Comparison of ENCODE assay signal across 7 mouse cellular contexts in the genomic region with DNA sequence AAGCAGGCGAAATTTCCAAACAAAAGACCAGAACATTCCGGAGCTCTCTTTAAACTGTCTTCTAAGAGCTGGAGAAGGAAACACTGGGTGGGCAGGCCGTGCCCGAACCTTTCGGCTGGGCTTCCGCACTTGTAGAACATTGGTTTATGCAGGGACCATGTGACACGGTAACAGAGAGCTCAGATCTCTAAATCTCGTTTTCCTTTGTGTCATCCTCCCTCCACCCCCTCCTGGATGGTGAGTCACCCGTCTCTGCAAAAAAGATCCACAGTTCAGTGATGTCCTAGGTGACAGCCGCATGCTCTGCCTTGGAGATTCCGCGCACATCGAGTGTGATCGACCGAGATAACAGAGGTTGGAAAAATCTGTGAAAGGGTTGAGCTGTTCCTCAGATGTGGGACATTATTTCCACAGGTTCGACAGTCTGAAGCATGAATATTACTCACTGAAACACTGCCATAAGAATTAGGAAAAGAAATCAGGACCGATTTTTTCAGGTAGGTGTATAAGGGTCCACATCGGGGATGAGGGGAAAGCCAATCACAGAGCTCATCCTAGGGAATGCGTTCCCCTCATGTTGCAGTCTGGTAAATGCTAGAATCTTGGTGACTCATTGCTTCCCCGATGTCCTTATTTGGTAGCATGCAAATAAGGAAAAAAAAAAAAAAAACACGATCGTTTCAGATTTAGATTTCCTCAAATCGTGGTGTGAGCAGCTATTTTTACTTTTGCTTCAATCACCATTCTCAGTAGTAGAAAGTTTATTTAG.
DNase-seq lines count a peak whose midpoint lies in the region; ATAC-seq and TF ChIP-seq lines count a peak whose summit lies in the region.

No protein-coding gene starts in this region.

- peaks cover 26% of the 10 kb centered on the region for H3K4me1 ChIP-seq in heart, embryonic 15.5 days (replicated peaks)
- peaks cover 11% of the 10 kb centered on the region for H3K4me1 ChIP-seq in lung, postnatal 0 days (ENCODE audit: insufficient read depth, low read depth, low read length)
- H3K4me1 ChIP-seq in stomach, embryonic 14.5 days (ENCODE audit: control insufficient read depth, insufficient read depth, low read length) = peaks cover 10% of the 10 kb centered on the region

- no peaks in the 10 kb centered on the region for H3K36me3 ChIP-seq in heart, embryonic 15.5 days
- no peaks in the 10 kb centered on the region for H3K36me3 ChIP-seq in lung, postnatal 0 days (ENCODE audit: insufficient read depth, low read length)
- no peaks in the 10 kb centered on the region for H3K36me3 ChIP-seq in stomach, embryonic 14.5 days (ENCODE audit: control insufficient read depth, insufficient read depth, low read length)

- H3K9ac ChIP-seq in heart, embryonic 15.5 days = peak overlapping the region; percentile 19; the same call in 1 of the 2 replicates
- no peak overlapping the region for H3K9ac ChIP-seq in lung, postnatal 0 days (replicated peaks; ENCODE audit: low read depth)
- no peak overlapping the region for H3K9ac ChIP-seq in stomach, embryonic 14.5 days (replicated peaks; ENCODE audit: low read depth, low read length)

- H3K9me3 ChIP-seq in heart, embryonic 15.5 days (replicated peaks) = no peaks in the 10 kb centered on the region
- no peaks in the 10 kb centered on the region for H3K9me3 ChIP-seq in lung, postnatal 0 days (ENCODE audit: low read length)
- no peaks in the 10 kb centered on the region for H3K9me3 ChIP-seq in stomach, embryonic 14.5 days (ENCODE audit: control insufficient read depth, low read depth, low read length)

- peak overlapping the region; percentile 31 for H3K4me3 ChIP-seq in heart, embryonic 15.5 days
- H3K4me3 ChIP-seq in lung, postnatal 0 days (ENCODE audit: low read depth, low read length) = peak overlapping the region; percentile 12
- H3K4me3 ChIP-seq in stomach, embryonic 14.5 days (ENCODE audit: low read depth, low read length) = no peak overlapping the region

- no peak; the same call in 1 of the 2 replicates for ATAC-seq in heart, embryonic 15.5 days (replicated peaks; ENCODE audit: insufficient number of reproducible peaks, insufficient read depth, low FRiP score, low read depth)
- peak; percentile 65 for ATAC-seq in lung, postnatal 0 days
- 0 out of 2 replicates have a peak, but pooled peaks have one; percentile 8 for ATAC-seq in stomach, embryonic 14.5 days (ENCODE audit: insufficient number of reproducible peaks, insufficient read depth, low FRiP score, low read depth)

- peak overlapping the region; percentile 50 for H3K4me2 ChIP-seq in heart, embryonic 15.5 days
- H3K4me2 ChIP-seq in lung, postnatal 0 days (replicated peaks; ENCODE audit: low read depth, low read length) = peak overlapping the region; percentile 35
- H3K4me2 ChIP-seq in stomach, embryonic 14.5 days (replicated peaks; ENCODE audit: low read depth, low read length) = peak overlapping the region; percentile 26; the same call in 1 of the 2 replicates

- no peak for TF ChIP-seq CTCF in lung, postnatal 0 days (IDR thresholded peaks at IDR 0.05)

- DNase-seq in 3T3-L1 (ENCODE audit: low read depth, low spot score) = peak; percentile 45
- DNase-seq in CD8-positive naive resting alpha-beta T cell, adult 2 months (ENCODE audit: low read depth in 2 of 2, low spot score in 2 of 2) = peak; percentile 61 to 66
- peak; percentile 42 to 43 for DNase-seq in cerebellum, postnatal 10 days
- DNase-seq in layer of hippocampus, adult 18-20 months (ENCODE audit: low spot score in 2 of 2) = peak; percentile 67 to 87
- DNase-seq in lung, postnatal 0 days (ENCODE audit: low spot score) = peak; percentile 74

- H3K27ac ChIP-seq in heart, embryonic 15.5 days = peak overlapping the region; percentile 54
- peak overlapping the region; percentile 33; the same call in 1 of the 2 replicates for H3K27ac ChIP-seq in lung, postnatal 0 days (ENCODE audit: low read length)
- no peak overlapping the region for H3K27ac ChIP-seq in stomach, embryonic 14.5 days (ENCODE audit: low read length)

- WGBS in heart, embryonic 15.5 days = 47% methylated on average over 23 of the region's 23 CpGs
- WGBS in lung, postnatal 0 days = 45% methylated on average over 23 of the region's 23 CpGs
- WGBS in stomach, embryonic 14.5 days = 60% methylated on average over 23 of the region's 23 CpGs

- 0 out of 2 replicates have a peak, but pooled peaks have one; percentile 17 for TF ChIP-seq EP300 in lung, postnatal 0 days (IDR thresholded peaks at IDR 0.05)

- no peaks in the 10 kb centered on the region for H3K27me3 ChIP-seq in heart, embryonic 15.5 days
- H3K27me3 ChIP-seq in lung, postnatal 0 days (replicated peaks; ENCODE audit: insufficient read depth, low read length) = no peaks in the 10 kb centered on the region
- H3K27me3 ChIP-seq in stomach, embryonic 14.5 days (ENCODE audit: control insufficient read depth, insufficient read depth, low read length) = no peaks in the 10 kb centered on the region
